Mouse (Mus musculus): ENCODE data around the gene Pde4c. TPM values are rescaled to one million over a fixed set of nuclear protein-coding genes. Genes with fewer than 3 reads are reported as not detected.
A peak's percentile ranks its signal among the peaks of the same experiment; 100 is the strongest.

Gene Pde4c
- polyA plus RNA-seq, 1 experiment, result 6.8 TPM

GRCm38 (mm10) chr8:70689892-70690390, 33.6 kb upstream of the Pde4c start:
- H3K27me3 ChIP-seq (ENCODE audit: control insufficient read depth, insufficient read depth, low read length), result no peaks in the 10 kb centered on the region
- WGBS, result 78% methylated on average over 5 of the region's 5 CpGs
- H3K4me3 ChIP-seq (ENCODE audit: low read depth, low read length), result no peak overlapping the region
- H3K4me1 ChIP-seq (ENCODE audit: control insufficient read depth, insufficient read depth, insufficient read length, low read length), result peaks cover 21% of the 10 kb centered on the region
- no peak overlapping the region for H3K27ac ChIP-seq (ENCODE audit: insufficient read depth, low read depth, low read length)
- no peaks in the 10 kb centered on the region for H3K36me3 ChIP-seq (ENCODE audit: control insufficient read depth, insufficient read depth, low read length)
- no peak for TF ChIP-seq CTCF (IDR thresholded peaks at IDR 0.05; ENCODE audit: extremely low read depth, insufficient read length, insufficient replicate concordance, low read depth, low read length)
- no peak for TF ChIP-seq POLR2A (IDR thresholded peaks at IDR 0.05; ENCODE audit: low read depth, low read length)

GRCm38 (mm10) chr8:70691230-70691629, 32.3 kb upstream of the Pde4c start:
- TF ChIP-seq CTCF (IDR thresholded peaks at IDR 0.05; ENCODE audit: extremely low read depth, insufficient read length, insufficient replicate concordance, low read depth, low read length), result no peak
- no peak for TF ChIP-seq POLR2A (IDR thresholded peaks at IDR 0.05; ENCODE audit: low read depth, low read length)

GRCm38 (mm10) chr8:70691727-70692231, 31.7 kb upstream of the Pde4c start:
- WGBS, result 10% methylated on average over 20 of the region's 20 CpGs
- Histone ChIP-seq H3K4me3 (ENCODE audit: low read depth, low read length) (peak overlapping the region; percentile 34), H3K27ac (ENCODE audit: insufficient read depth, low read depth, low read length) (no peak overlapping the region), H3K27me3 (ENCODE audit: control insufficient read depth, insufficient read depth, low read length) (no peaks in the 10 kb centered on the region), H3K36me3 (ENCODE audit: control insufficient read depth, insufficient read depth, low read length) (no peaks in the 10 kb centered on the region), H3K4me1 (ENCODE audit: control insufficient read depth, insufficient read depth, insufficient read length, low read length) (peaks cover 37% of the 10 kb centered on the region)
- TF ChIP-seq CTCF (IDR thresholded peaks at IDR 0.05; ENCODE audit: extremely low read depth, insufficient read length, insufficient replicate concordance, low read depth, low read length) (no peak), POLR2A (IDR thresholded peaks at IDR 0.05; ENCODE audit: low read depth, low read length) (no peak)

More at GRCm38 (mm10) chr8:70691230-70691629, 32.3 kb upstream of the Pde4c start:
- Histone ChIP-seq H3K27me3 (ENCODE audit: control insufficient read depth, insufficient read depth, low read length) (no peaks in the 10 kb centered on the region), H3K4me1 (ENCODE audit: control insufficient read depth, insufficient read depth, insufficient read length, low read length) (peaks cover 33% of the 10 kb centered on the region), H3K4me3 (ENCODE audit: low read depth, low read length) (no peak overlapping the region), H3K36me3 (ENCODE audit: control insufficient read depth, insufficient read depth, low read length) (no peaks in the 10 kb centered on the region), H3K27ac (ENCODE audit: insufficient read depth, low read depth, low read length) (no peak overlapping the region)
- 88% methylated on average over 4 of the region's 4 CpGs for WGBS

- 57% methylated on average over 5 of the region's 5 CpGs for WGBS
- no peak for TF ChIP-seq CTCF (IDR thresholded peaks at IDR 0.05; ENCODE audit: extremely low read depth, insufficient read length, insufficient replicate concordance, low read depth, low read length)
- no peak for TF ChIP-seq POLR2A (IDR thresholded peaks at IDR 0.05; ENCODE audit: low read depth, low read length)
- Histone ChIP-seq H3K4me3 (ENCODE audit: low read depth, low read length) (no peak overlapping the region), H3K27me3 (ENCODE audit: control insufficient read depth, insufficient read depth, low read length) (no peaks in the 10 kb centered on the region), H3K27ac (ENCODE audit: insufficient read depth, low read depth, low read length) (no peak overlapping the region), H3K4me1 (ENCODE audit: control insufficient read depth, insufficient read depth, insufficient read length, low read length) (peaks cover 45% of the 10 kb centered on the region), H3K36me3 (ENCODE audit: control insufficient read depth, insufficient read depth, low read length) (no peaks in the 10 kb centered on the region)
Measured at GRCm38 (mm10) chr8:70693636-70694035, 29.9 kb upstream of the Pde4c start.

- Histone ChIP-seq H3K4me1 (ENCODE audit: control insufficient read depth, insufficient read depth, insufficient read length, low read length) (peaks cover 45% of the 10 kb centered on the region), H3K27me3 (ENCODE audit: control insufficient read depth, insufficient read depth, low read length) (no peaks in the 10 kb centered on the region), H3K4me3 (ENCODE audit: low read depth, low read length) (no peak overlapping the region), H3K27ac (ENCODE audit: insufficient read depth, low read depth, low read length) (peak overlapping the region; percentile 89), H3K36me3 (ENCODE audit: control insufficient read depth, insufficient read depth, low read length) (no peaks in the 10 kb centered on the region)
- WGBS, result 17% methylated on average over 32 of the region's 32 CpGs
- no peak for TF ChIP-seq POLR2A (IDR thresholded peaks at IDR 0.05; ENCODE audit: low read depth, low read length)
- no peak for TF ChIP-seq CTCF (IDR thresholded peaks at IDR 0.05; ENCODE audit: extremely low read depth, insufficient read length, insufficient replicate concordance, low read depth, low read length)
Measured at GRCm38 (mm10) chr8:70695318-70696018, 28.1 kb upstream of the Pde4c start.

- Histone ChIP-seq H3K4me3 (ENCODE audit: low read depth, low read length) (peak overlapping the region; percentile 41), H3K4me1 (ENCODE audit: control insufficient read depth, insufficient read depth, insufficient read length, low read length) (peaks cover 45% of the 10 kb centered on the region), H3K27ac (ENCODE audit: insufficient read depth, low read depth, low read length) (peak overlapping the region; percentile 89), H3K27me3 (ENCODE audit: control insufficient read depth, insufficient read depth, low read length) (no peaks in the 10 kb centered on the region), H3K36me3 (ENCODE audit: control insufficient read depth, insufficient read depth, low read length) (peaks cover 5% of the 10 kb centered on the region)
- WGBS, result 3% methylated on average over 31 of the region's 31 CpGs
- no peak for TF ChIP-seq CTCF (IDR thresholded peaks at IDR 0.05; ENCODE audit: extremely low read depth, insufficient read length, insufficient replicate concordance, low read depth, low read length)
- TF ChIP-seq POLR2A (IDR thresholded peaks at IDR 0.05; ENCODE audit: low read depth, low read length), result no peak
Measured at GRCm38 (mm10) chr8:70696019-70696885, 27.3 kb upstream of the Pde4c start.
